Mouse (Mus musculus): ENCODE data around the gene Prf1. TPM values are rescaled to one million over a fixed set of nuclear protein-coding genes. Genes with fewer than 3 reads are reported as not detected.
A peak's percentile ranks its signal among the peaks of the same experiment; 100 is the strongest.

Gene Prf1
- not detected in 2 replicates for polyA plus RNA-seq (2015; fragmentation: Nextera tagmentation; extraction: Ambion mirVana)

- no peaks in the 10 kb centered on the region for H3K4me1 ChIP-seq (replicated peaks)
- no peak within 1 kb of the TSS for H3K4me3 ChIP-seq
- H3K9ac ChIP-seq, result no peak within 1 kb of the TSS
- H3K36me3 ChIP-seq, result no peaks in the 10 kb centered on the region
- H3K27me3 ChIP-seq, result no peaks in the 10 kb centered on the region
- H3K27ac ChIP-seq (replicated peaks), result no peak within 1 kb of the TSS
- H3K9me3 ChIP-seq, result no peaks in the 10 kb centered on the region
- no peak for ATAC-seq (ENCODE audit: low read depth)
- H3K4me2 ChIP-seq, result no peak within 1 kb of the TSS
- 86% methylated on average over 7 of the region's 7 CpGs for WGBS
Observed at GRCm38 (mm10) chr10:61297477-61297876, at the start of gene Prf1. Prf1 (plus strand) TSS chr10:61297833.

- H3K4me2 ChIP-seq, result no peak overlapping the region
- H3K4me1 ChIP-seq (replicated peaks), result peaks cover 6% of the 10 kb centered on the region
- 0 out of 2 replicates have a peak, but pooled peaks cover 2% of the 10 kb centered on the region for H3K9me3 ChIP-seq
- no peak overlapping the region for H3K27ac ChIP-seq (replicated peaks)
- H3K27me3 ChIP-seq, result no peaks in the 10 kb centered on the region
- 68% methylated on average over 13 of the region's 13 CpGs for WGBS
- H3K36me3 ChIP-seq, result no peaks in the 10 kb centered on the region
- no peak overlapping the region for H3K4me3 ChIP-seq
- no peak overlapping the region for H3K9ac ChIP-seq
- no peak for ATAC-seq (ENCODE audit: low read depth)
Observed at GRCm38 (mm10) chr10:61248596-61249114, 49.0 kb upstream of the Prf1 start.

GRCm38 (mm10) chr10:61249951-61250350 is 47.7 kb upstream of the Prf1 start:
- ATAC-seq (ENCODE audit: low read depth), result no peak
- Histone ChIP-seq H3K36me3 (no peaks in the 10 kb centered on the region), H3K9me3 (0 out of 2 replicates have a peak, but pooled peaks cover 2% of the 10 kb centered on the region), H3K27ac (replicated peaks) (no peak overlapping the region), H3K9ac (no peak overlapping the region), H3K4me3 (no peak overlapping the region), H3K4me2 (no peak overlapping the region), H3K27me3 (no peaks in the 10 kb centered on the region), H3K4me1 (replicated peaks) (peaks cover 6% of the 10 kb centered on the region)
- 10% methylated on average over 2 of the region's 2 CpGs for WGBS

- WGBS, result 79% methylated on average over 6 of the region's 6 CpGs
- Histone ChIP-seq H3K9ac (no peak overlapping the region), H3K27ac (replicated peaks) (no peak overlapping the region), H3K36me3 (no peaks in the 10 kb centered on the region), H3K4me2 (no peak overlapping the region), H3K4me1 (replicated peaks) (peaks cover 8% of the 10 kb centered on the region), H3K4me3 (no peak overlapping the region), H3K9me3 (0 out of 2 replicates have a peak, but pooled peaks cover 2% of the 10 kb centered on the region), H3K27me3 (no peaks in the 10 kb centered on the region)
- ATAC-seq (ENCODE audit: low read depth), result no peak
Observed at GRCm38 (mm10) chr10:61254761-61255160, 42.9 kb upstream of the Prf1 start.

- no peak for ATAC-seq (ENCODE audit: low read depth)
- no peak overlapping the region for H3K9ac ChIP-seq
- WGBS, result 78% methylated on average over 8 of the region's 8 CpGs
- 0 out of 2 replicates have a peak, but pooled peaks cover 2% of the 10 kb centered on the region for H3K9me3 ChIP-seq
- no peaks in the 10 kb centered on the region for H3K27me3 ChIP-seq
- peaks cover 4% of the 10 kb centered on the region; the same call in 1 of the 2 replicates for H3K4me1 ChIP-seq (replicated peaks)
- no peak overlapping the region for H3K27ac ChIP-seq (replicated peaks)
- no peak overlapping the region for H3K4me2 ChIP-seq
- no peaks in the 10 kb centered on the region for H3K36me3 ChIP-seq
- H3K4me3 ChIP-seq, result no peak overlapping the region
Observed at GRCm38 (mm10) chr10:61255190-61255589, 42.4 kb upstream of the Prf1 start.

- WGBS, result 91% methylated on average over 9 of the region's 9 CpGs
- no peak overlapping the region for H3K4me3 ChIP-seq
- 0 out of 2 replicates have a peak, but pooled peaks cover 4% of the 10 kb centered on the region for H3K4me1 ChIP-seq (replicated peaks)
- no peak overlapping the region for H3K9ac ChIP-seq
- no peaks in the 10 kb centered on the region for H3K27me3 ChIP-seq
- no peak overlapping the region for H3K27ac ChIP-seq (replicated peaks)
- H3K4me2 ChIP-seq, result no peak overlapping the region
- ATAC-seq (ENCODE audit: low read depth), result no peak
- 0 out of 2 replicates have a peak, but pooled peaks cover 2% of the 10 kb centered on the region for H3K9me3 ChIP-seq
- H3K36me3 ChIP-seq, result no peaks in the 10 kb centered on the region
Observed at GRCm38 (mm10) chr10:61256665-61257064, 41.0 kb upstream of the Prf1 start.

GRCm38 (mm10) chr10:61258131-61258530 is 39.5 kb upstream of the Prf1 start:
- Histone ChIP-seq H3K36me3 (no peaks in the 10 kb centered on the region), H3K4me3 (no peak overlapping the region), H3K27ac (replicated peaks) (no peak overlapping the region), H3K9ac (no peak overlapping the region), H3K4me1 (replicated peaks) (0 out of 2 replicates have a peak, but pooled peaks cover 4% of the 10 kb centered on the region), H3K9me3 (0 out of 2 replicates have a peak, but pooled peaks cover 2% of the 10 kb centered on the region), H3K27me3 (no peaks in the 10 kb centered on the region), H3K4me2 (no peak overlapping the region)
- no peak for ATAC-seq (ENCODE audit: low read depth)
- WGBS, result 89% methylated on average over 1 of the region's 1 CpGs

- no peak overlapping the region for H3K27ac ChIP-seq (replicated peaks)
- WGBS, result 82% methylated on average over 13 of the region's 13 CpGs
- H3K9ac ChIP-seq, result no peak overlapping the region
- H3K4me3 ChIP-seq, result no peak overlapping the region
- H3K27me3 ChIP-seq, result no peaks in the 10 kb centered on the region
- no peak for ATAC-seq (ENCODE audit: low read depth)
- H3K4me2 ChIP-seq, result no peak overlapping the region
- H3K9me3 ChIP-seq, result no peaks in the 10 kb centered on the region
- no peaks in the 10 kb centered on the region for H3K36me3 ChIP-seq
- H3K4me1 ChIP-seq (replicated peaks), result no peaks in the 10 kb centered on the region
Observed at GRCm38 (mm10) chr10:61261229-61262156, 36.1 kb upstream of the Prf1 start.

- no peak overlapping the region for H3K9ac ChIP-seq
- H3K9me3 ChIP-seq, result no peaks in the 10 kb centered on the region
- ATAC-seq (ENCODE audit: low read depth), result no peak
Observed at GRCm38 (mm10) chr10:61263606-61264005, 34.0 kb upstream of the Prf1 start.

GRCm38 (mm10) chr10:61267378-61267777 is 30.3 kb upstream of the Prf1 start:
- ATAC-seq (ENCODE audit: low read depth), result no peak
- no peaks in the 10 kb centered on the region for H3K36me3 ChIP-seq
- peaks cover 7% of the 10 kb centered on the region for H3K27me3 ChIP-seq
- H3K4me1 ChIP-seq (replicated peaks), result 0 out of 2 replicates have a peak, but pooled peaks cover 2% of the 10 kb centered on the region
- no peak overlapping the region for H3K4me2 ChIP-seq
- no peak overlapping the region for H3K4me3 ChIP-seq
- H3K9me3 ChIP-seq, result no peaks in the 10 kb centered on the region
- H3K27ac ChIP-seq (replicated peaks), result no peak overlapping the region
- WGBS, result 91% methylated on average over 5 of the region's 5 CpGs
- H3K9ac ChIP-seq, result no peak overlapping the region

More at GRCm38 (mm10) chr10:61263606-61264005, 34.0 kb upstream of the Prf1 start:
- H3K36me3 ChIP-seq, result no peaks in the 10 kb centered on the region
- no peaks in the 10 kb centered on the region for H3K27me3 ChIP-seq
- H3K4me1 ChIP-seq (replicated peaks), result no peaks in the 10 kb centered on the region
- 80% methylated on average over 8 of the region's 8 CpGs for WGBS
- no peak overlapping the region for H3K4me3 ChIP-seq
- no peak overlapping the region for H3K27ac ChIP-seq (replicated peaks)
- no peak overlapping the region for H3K4me2 ChIP-seq

GRCm38 (mm10) chr10:61272089-61272626 is 25.5 kb upstream of the Prf1 start:
- Histone ChIP-seq H3K4me3 (no peak overlapping the region), H3K4me1 (replicated peaks) (peaks cover 17% of the 10 kb centered on the region), H3K27me3 (peaks cover 35% of the 10 kb centered on the region), H3K4me2 (peak overlapping the region; percentile 94; the same call in 1 of the 2 replicates), H3K36me3 (no peaks in the 10 kb centered on the region), H3K9ac (no peak overlapping the region), H3K27ac (replicated peaks) (no peak overlapping the region), H3K9me3 (no peaks in the 10 kb centered on the region)
- ATAC-seq (ENCODE audit: low read depth), result no peak
- WGBS, result 45% methylated on average over 8 of the region's 8 CpGs

GRCm38 (mm10) chr10:61272631-61273030 is 25.0 kb upstream of the Prf1 start:
- Histone ChIP-seq H3K4me3 (peak overlapping the region; percentile 52), H3K36me3 (no peaks in the 10 kb centered on the region), H3K27ac (replicated peaks) (no peak overlapping the region), H3K27me3 (peaks cover 35% of the 10 kb centered on the region), H3K9ac (peak overlapping the region; percentile 73), H3K4me1 (replicated peaks) (peaks cover 17% of the 10 kb centered on the region), H3K9me3 (no peaks in the 10 kb centered on the region), H3K4me2 (peak overlapping the region; percentile 94)
- WGBS, result 42% methylated on average over 5 of the region's 5 CpGs
- no peak for ATAC-seq (ENCODE audit: low read depth)

Data from neural tube, embryonic 13.5 days (tissue).